Mouse (Mus musculus) liver, adult (tissue): ENCODE measurements around the gene BC052040.
A peak's percentile ranks its signal among the peaks of the same experiment; 100 is the strongest.

Experiments
- GATA4 ChIP-seq: IDR thresholded peaks from 2 replicates; pipeline ENCODE4 v1.6.1; 2014; ENCODE audit warnings: mild to moderate bottlenecking, low read length; ENCODE audit not compliant: insufficient replicate concordance

The BC052040 gene

DNA sequence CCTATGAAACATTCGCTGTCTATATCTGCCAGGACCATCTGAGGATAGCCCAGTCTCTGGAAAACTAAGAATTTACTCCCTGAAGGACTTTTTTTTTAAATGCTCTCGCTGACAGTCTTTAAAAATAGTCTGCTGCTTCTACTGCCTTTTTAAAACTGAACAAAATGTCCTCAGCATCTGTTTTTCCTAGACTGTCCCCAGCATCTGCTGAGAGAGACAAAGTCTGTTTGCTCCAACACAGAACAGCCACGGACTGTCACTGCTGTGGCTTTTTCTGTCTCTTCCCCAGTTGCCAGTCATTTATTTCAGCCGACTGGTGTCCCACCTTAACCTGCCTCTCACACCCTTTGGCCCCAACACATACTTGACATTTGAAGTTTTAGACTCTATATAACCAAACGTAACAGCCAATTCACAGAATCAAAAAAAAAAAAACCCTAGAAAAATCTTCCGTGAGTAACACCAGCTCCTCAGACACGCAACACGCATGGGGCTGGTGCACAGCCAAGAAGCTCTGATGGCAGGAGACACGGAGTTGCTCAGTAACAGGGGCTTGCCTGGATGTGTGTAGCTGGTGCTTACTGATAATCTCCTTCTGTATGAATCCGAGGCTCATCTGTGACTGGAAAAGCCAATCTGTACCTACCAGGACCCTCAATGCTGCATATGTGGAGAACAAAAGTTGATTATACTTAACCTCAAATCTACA, 188.2 kb downstream of the BC052040 start:
- TF ChIP-seq GATA4 = no peak

DNA sequence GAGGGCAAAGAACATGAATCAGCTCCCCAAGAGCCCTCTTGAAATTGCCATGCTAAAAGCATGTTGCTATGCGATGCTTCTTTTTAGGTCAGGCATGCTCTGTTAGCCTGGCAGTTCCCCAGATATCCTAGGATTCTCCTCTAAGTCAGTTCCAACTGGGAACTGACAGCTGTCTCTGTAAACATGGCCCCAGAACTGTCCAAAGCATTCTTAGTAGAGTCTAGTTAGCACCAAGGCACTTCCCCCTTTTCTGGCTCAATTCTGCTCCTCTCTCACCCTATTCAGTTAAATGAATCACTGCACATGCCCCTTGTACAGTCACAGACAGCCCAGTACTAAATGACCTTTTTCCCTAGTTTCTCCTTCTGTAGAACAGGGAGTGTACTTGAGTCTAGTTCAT, 191.2 kb downstream of the BC052040 start:
- no peak for TF ChIP-seq GATA4

DNA sequence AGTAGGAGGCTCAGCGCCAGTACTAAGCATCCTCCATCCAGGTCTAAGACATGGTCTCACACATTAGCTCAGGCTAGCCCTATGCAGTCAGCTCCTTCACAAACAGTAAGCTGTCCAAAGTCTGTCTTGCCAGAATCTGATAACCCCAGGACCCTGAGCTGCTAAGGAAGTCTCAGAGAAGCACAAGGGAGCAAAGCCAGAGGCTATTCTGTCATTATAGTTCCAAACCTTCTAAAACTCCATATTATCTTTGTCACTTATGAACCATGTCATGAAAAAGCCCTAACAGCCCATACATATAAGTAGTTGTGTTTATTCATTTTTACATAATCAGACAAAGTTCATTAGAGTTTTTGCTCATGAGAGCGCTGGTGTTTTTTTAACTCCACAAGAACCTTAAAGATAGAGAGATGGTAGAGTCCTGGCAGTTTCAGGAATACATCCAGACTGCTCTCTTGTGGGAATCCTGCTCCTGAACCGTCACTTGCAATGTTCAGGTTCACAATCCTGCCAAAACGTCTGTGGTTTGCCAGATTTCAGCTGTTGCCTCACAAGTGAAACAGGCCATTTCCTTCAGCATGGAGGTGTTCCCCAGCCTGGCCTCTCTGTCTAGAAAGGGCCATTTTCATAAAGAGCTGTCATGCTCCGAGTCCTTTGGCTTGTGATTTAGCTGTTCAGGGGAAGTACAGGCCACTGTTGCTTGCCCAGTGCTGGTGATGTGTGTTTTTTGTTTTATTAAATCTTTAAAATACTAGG, 192.8 kb downstream of the BC052040 start:
- no peak for TF ChIP-seq GATA4

DNA sequence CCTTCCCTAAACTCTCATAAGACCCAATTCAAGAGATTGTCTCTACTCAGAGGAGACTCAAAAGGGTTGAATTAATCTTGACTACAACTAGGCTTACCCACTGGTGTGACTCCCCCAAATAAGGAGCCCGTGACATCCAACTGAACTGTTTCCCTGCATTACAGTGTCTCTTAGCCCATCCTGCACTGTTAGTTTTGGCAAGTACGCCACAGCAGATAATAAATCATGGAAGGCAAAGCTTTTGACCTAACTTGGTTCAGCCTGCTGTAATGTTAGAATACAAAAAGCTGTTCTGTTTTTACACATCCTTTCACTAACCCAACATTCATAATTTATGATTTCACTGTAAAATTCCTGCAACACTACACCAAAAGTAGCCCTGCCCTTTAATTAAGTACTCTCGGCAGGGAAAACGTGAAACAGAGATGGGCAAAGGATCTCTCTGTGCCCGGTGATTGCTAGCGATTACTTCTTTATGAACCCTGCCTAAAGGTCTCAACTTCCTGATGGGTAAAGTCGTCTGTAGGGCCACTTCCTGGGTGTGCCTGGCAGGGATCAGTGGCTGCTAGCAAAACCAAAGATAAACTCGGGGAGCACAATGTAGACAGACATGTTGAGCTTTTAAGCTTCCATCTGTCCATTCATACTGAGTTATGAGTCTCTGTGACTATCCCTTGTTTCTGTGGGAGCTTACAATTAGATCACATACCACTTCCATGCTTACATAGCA, 194.1 kb downstream of the BC052040 start:
- no peak for TF ChIP-seq GATA4

DNA sequence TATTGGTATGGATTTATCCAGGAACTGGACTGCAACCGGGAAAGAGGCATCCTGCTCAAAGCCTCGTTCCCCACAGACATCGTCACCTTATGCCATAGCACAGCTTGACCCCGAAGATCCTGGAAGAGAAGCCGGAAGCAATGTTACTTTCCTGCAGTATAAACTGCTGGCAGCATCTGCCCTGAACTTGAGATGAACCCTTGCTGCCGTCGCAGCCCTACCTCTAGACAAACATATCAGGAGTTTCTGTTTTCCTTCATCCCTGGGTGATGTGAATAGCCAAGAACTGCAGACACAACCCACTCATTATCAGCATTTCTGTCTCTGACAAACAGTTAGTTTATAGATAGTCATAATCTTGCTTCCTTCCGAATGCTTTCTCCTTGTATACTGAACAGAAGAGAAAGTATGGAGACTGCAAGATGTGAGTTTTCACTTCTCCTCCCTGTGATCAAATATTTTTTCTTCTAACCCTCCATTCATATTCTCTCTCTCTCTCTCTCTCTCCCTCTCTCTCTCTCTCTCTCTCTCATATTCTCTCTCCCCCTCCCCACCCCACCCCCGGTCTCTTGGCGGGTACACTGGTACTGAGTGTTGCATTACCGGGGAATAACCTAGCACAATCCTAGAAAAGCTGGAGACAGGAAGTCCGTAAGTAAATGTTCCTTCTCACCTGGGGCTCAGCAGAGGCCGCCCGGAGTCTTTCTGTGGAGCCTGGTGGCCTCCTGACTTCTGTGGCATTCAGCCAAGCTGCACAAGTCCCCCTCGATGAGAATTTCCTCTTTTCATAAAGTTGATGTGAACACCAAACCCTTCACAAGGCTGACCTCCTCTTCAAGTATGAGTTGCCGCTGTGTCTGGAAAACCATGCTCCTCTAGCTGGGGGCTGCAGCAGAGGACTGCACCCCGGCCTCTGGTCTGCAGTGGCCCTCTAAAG, 195.7 kb downstream of the BC052040 start:
- TF ChIP-seq GATA4 = peak; percentile 88

DNA sequence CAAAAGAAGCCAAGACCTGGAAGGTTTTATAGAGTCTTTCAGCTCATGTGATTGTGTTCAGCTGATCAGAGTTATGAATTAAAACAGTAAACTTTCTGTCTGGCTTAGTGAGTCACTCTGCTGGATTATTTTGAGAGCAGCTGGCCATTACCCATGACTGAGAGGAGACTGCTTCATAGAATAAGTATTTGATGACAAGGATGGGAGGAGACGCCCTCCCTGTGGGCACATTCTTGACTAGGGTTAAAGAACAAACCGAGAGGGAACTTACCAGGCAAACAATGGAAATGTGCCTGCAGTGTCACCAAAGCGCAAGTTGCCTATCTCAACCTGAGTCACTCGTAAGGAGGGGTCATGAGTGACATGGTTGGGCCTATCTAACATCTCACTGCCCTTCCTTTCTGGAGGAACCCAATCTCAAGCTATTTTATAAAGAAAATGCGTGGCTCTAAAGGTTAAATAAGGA, 199.1 kb downstream of the BC052040 start:
- no peak; the same call in 1 of the 2 replicates for TF ChIP-seq GATA4

DNA sequence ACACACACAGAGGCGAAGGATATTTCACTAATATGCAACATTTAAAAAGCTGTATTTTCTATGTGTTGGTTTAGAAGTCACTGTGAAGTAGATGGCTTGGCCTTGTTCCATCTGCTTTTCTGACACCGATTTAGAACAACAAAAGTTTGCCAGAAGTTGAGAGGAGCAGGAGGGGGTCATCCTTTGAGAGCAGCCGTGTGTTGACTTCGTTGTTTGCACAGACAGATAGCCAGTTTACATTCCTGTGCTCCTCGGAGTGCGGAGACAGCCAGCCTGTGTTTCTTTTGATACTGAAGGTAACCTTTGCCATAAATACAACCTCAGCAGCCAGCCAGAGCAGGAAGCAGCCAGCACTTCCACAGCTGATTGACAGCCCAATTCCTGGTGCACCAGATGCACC, 204.2 kb downstream of the BC052040 start:
- no peak for TF ChIP-seq GATA4

DNA sequence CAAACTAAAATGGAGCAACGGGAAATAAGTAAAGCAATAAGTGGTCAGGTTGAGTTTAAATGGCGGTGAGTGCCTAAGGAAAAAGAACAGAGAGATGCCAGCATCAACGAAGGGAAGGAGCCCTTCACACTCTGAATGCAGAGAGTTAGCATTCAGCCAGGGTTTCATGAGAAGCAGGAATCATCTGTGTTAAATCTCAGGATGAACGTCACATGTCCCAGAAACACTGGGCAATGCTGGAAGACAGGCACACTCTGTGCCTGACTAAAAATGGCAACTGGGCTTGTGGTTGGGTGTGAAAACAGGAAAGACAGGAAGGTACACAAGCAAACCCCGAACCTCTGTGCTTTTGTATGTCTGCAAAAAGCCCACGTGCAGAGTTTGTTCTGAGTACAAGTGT, 217.3 kb downstream of the BC052040 start:
- TF ChIP-seq GATA4 = no peak

DNA sequence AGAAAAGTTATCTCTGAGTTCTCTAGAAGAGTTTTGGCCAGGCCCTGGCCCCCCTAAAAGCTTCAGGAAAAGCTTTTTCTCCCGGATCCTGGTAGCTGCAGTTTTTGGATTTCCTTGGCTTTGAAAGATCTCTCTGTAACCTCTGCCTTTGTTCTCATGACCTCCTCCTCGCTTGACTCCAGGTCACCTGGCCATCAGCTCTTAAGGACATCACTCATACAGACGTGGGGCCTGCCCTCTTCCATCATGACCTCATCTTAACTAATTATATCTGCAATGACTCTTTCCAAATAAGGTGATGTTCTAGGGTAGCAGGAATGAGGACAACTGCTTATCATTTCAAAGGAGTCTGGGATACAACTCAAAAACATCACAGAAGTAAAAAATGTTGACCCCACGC, 226.9 kb downstream of the BC052040 start:
- TF ChIP-seq GATA4 = no peak

DNA sequence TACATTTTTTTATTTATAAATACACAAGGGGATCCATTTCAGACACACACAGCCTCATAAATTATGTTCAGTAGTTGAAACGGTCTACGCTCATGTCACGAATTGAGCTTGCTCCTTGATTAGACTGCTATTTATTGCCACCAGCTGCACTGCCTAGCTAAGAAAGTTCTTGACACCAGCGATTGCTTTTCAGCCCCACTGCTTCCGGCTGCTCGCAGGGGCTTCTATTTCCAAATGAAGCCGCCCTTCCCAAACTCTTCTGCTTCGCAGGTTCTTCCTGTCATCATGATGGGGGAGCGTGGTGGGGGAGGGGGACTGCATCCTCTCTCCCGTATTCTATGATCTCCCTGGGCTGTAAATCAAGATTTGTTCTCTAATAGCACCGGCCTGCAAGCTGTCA, 231.8 kb downstream of the BC052040 start:
- TF ChIP-seq GATA4 = no peak

DNA sequence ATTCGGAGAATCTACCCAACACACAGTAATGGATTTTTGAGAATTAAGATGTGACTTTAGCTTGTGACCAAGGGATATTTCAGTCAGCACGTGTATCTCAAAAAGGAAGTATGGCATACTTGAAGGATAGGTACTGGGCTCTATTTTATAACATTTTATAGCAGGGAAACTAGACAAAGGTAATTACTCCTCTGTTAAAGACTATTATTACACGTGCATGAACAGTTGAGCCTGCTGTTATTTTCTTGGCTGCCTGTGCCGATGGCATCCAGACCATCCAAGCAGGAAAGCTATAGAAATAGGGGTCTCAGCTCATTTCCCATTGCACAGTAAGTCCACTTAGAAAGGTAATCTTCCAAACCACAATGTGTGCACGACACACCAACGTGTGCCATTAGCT, 232.2 kb downstream of the BC052040 start:
- no peak for TF ChIP-seq GATA4

DNA sequence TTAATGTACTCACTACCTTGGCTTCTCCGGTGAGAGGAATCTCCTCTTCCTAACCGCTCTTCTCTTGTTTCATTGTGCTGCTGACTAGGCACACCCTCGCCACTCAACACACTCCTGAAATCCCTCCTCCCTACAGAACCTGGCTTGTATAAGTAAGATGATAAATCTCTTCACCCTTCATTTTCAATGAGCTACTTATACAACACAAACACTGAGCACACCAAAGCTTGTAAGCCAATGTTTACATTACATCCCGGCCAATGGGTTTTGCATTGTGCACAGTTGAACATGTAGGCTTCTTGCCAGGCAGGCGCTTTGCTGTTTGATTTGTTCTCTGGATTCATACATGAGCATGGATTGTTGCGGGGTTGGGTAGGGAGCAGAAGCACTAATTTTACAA, 236.4 kb downstream of the BC052040 start:
- TF ChIP-seq GATA4 = no peak

DNA sequence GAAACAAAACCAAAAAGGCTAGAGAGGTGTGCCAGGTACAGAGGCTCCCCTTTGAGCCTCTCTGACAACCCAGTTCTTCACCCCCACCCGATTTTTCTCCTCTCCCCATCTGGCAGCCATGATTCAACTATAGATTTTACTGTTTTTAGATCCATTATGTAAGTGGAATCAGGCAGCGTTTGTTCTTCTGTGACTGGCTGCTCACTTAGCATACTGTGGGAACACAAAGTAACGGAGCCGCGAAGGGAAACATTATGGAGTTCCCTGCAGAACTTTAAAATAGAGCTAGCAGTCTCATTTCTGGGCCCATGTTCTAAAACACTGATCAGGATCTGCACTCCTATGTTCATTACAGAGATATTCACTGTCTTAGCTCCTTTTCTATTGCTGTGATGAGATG, 240.8 kb downstream of the BC052040 start:
- TF ChIP-seq GATA4 = no peak
